Mouse (Mus musculus) heart, embryonic 12.5 days (tissue): ENCODE measurements around the gene Esr2. TPM values are rescaled to one million over a fixed set of nuclear protein-coding genes. Genes with fewer than 3 reads are reported as not detected.
A peak's percentile ranks its signal among the peaks of the same experiment; 100 is the strongest.

Experiments used
- ATAC-seq: fragments of 200-750 bp; cut with Nextera tagmentation; 2 replicates; pipeline ENCODE4 v1.8.0; 2017; ENCODE audit warnings: moderate TSS enrichment, moderate library complexity; ENCODE audit not compliant: insufficient number of reproducible peaks, low FRiP score
- H3K27ac ChIP-seq: fragments of 300-500 bp; sonication (generic); 2 replicates; pipeline ENCODE4 v1.5.1; 2016; ENCODE audit warnings: mild to moderate bottlenecking, moderate library complexity; ENCODE audit not compliant: poor library complexity, severe bottlenecking
- H3K27me3 ChIP-seq: fragments of 300-500 bp; sonication (generic); replicated peaks from 2 replicates; pipeline ENCODE4 v1.6.1; 2016; ENCODE audit warnings: mild to moderate bottlenecking, moderate library complexity
- H3K36me3 ChIP-seq: fragments of 300-500 bp; sonication (generic); 2 replicates; pipeline ENCODE4 v1.6.1; 2016; ENCODE audit warnings: mild to moderate bottlenecking, moderate library complexity
- H3K4me1 ChIP-seq: fragments of 300-500 bp; sonication (generic); replicated peaks from 2 replicates; pipeline ENCODE4 v1.6.1; 2016; ENCODE audit warnings: mild to moderate bottlenecking
- H3K4me2 ChIP-seq: fragments of 300-500 bp; sonication (generic); 2 replicates; pipeline ENCODE4 v1.6.1; 2016; ENCODE audit warnings: mild to moderate bottlenecking, moderate library complexity
- H3K4me3 ChIP-seq: fragments of 300-500 bp; sonication (generic); 2 replicates; pipeline ENCODE4 v1.5.1; 2016; ENCODE audit warnings: mild to moderate bottlenecking
- H3K9ac ChIP-seq: fragments of 300-500 bp; sonication (generic); 2 replicates; pipeline ENCODE4 v1.6.1; 2016; ENCODE audit warnings: mild to moderate bottlenecking, moderate library complexity
- H3K9me3 ChIP-seq: fragments of 300-500 bp; sonication (generic); replicated peaks from 2 replicates; pipeline ENCODE4 v1.6.1; 2016; ENCODE audit warnings: mild to moderate bottlenecking, moderate library complexity
- WGBS: fragments of 180-500 bp; shearing (Covaris S2); methylation state at CpG from one replicate; pipeline ENCODE4 v1.1.7; 2016; 5-methylcytosine and 5-hydroxymethylcytosine counted together
- polyA plus RNA-seq: library from polyadenylated mRNA; unstranded; fragments of >200 nt; fragmentation: Nextera tagmentation; extraction: Ambion mirVana; gene quantifications from 2 replicates; pipeline ENCODE4 v1.2.1, GENCODE M21; 2016

Esr2 gene
- polyA plus RNA-seq, 1 experiment from 2014 or later: 0.36 TPM

- 29% methylated on average over 8 of the region's 8 CpGs for WGBS
- Histone ChIP-seq H3K36me3 (no peaks in the 10 kb centered on the region), H3K9ac (no peak overlapping the region), H3K4me2 (no peak overlapping the region), H3K9me3 (no peaks in the 10 kb centered on the region; the same call in 1 of the 2 replicates), H3K4me1 (no peaks in the 10 kb centered on the region), H3K27ac (no peak overlapping the region), H3K4me3 (no peak overlapping the region), H3K27me3 (no peaks in the 10 kb centered on the region)
- ATAC-seq: no peak
Observed at GRCm38 (mm10) chr12:76187849-76188248, 10.8 kb upstream of the Esr2 start.

- no peaks in the 10 kb centered on the region for H3K4me1 ChIP-seq
- WGBS: 85% methylated on average over 1 of the region's 1 CpGs
- no peak overlapping the region for H3K9ac ChIP-seq
- H3K36me3 ChIP-seq: no peaks in the 10 kb centered on the region
- H3K27ac ChIP-seq: no peak overlapping the region
- ATAC-seq: no peak
- no peak overlapping the region for H3K4me2 ChIP-seq
- H3K4me3 ChIP-seq: no peak overlapping the region
- H3K27me3 ChIP-seq: no peaks in the 10 kb centered on the region
- H3K9me3 ChIP-seq: no peaks in the 10 kb centered on the region; the same call in 1 of the 2 replicates
Observed at GRCm38 (mm10) chr12:76186473-76186872, 9.4 kb upstream of the Esr2 start.

- H3K27me3 ChIP-seq: no peaks in the 10 kb centered on the region
- H3K9me3 ChIP-seq: no peaks in the 10 kb centered on the region; the same call in 1 of the 2 replicates
- ATAC-seq: no peak
- no peaks in the 10 kb centered on the region for H3K36me3 ChIP-seq
- H3K9ac ChIP-seq: no peak overlapping the region
- H3K4me2 ChIP-seq: no peak overlapping the region
- H3K27ac ChIP-seq: no peak overlapping the region
- no peak overlapping the region for H3K4me3 ChIP-seq
- WGBS: 58% methylated on average over 10 of the region's 10 CpGs
- H3K4me1 ChIP-seq: no peaks in the 10 kb centered on the region
Observed at GRCm38 (mm10) chr12:76185167-76185816, 8.2 kb upstream of the Esr2 start.

GRCm38 (mm10) chr12:76184271-76184670 is 7.2 kb upstream of the Esr2 start:
- no peak overlapping the region for H3K4me2 ChIP-seq
- no peaks in the 10 kb centered on the region for H3K4me1 ChIP-seq
- no peaks in the 10 kb centered on the region for H3K36me3 ChIP-seq
- no peak overlapping the region for H3K4me3 ChIP-seq
- H3K9ac ChIP-seq: no peak overlapping the region
- no peak overlapping the region for H3K27ac ChIP-seq
- ATAC-seq: no peak
- WGBS: 38% methylated on average over 6 of the region's 6 CpGs
- H3K27me3 ChIP-seq: no peaks in the 10 kb centered on the region
- no peaks in the 10 kb centered on the region for H3K9me3 ChIP-seq

GRCm38 (mm10) chr12:76182831-76183230 is 5.8 kb upstream of the Esr2 start:
- Histone ChIP-seq H3K9me3 (no peaks in the 10 kb centered on the region), H3K27ac (no peak overlapping the region), H3K4me1 (no peaks in the 10 kb centered on the region), H3K4me3 (no peak overlapping the region), H3K9ac (no peak overlapping the region), H3K27me3 (no peaks in the 10 kb centered on the region), H3K36me3 (no peaks in the 10 kb centered on the region), H3K4me2 (no peak overlapping the region)
- 87% methylated on average over 6 of the region's 6 CpGs for WGBS
- ATAC-seq: no peak

- H3K27me3 ChIP-seq: 0 out of 2 replicates have a peak, but pooled peaks cover under 1% of the 10 kb centered on the region
- H3K4me3 ChIP-seq: no peak overlapping the region
- WGBS: 60% methylated on average over 8 of the region's 8 CpGs
- H3K36me3 ChIP-seq: no peaks in the 10 kb centered on the region
- no peak overlapping the region for H3K4me2 ChIP-seq
- no peak overlapping the region for H3K9ac ChIP-seq
- no peak overlapping the region for H3K27ac ChIP-seq
- no peak for ATAC-seq
- H3K4me1 ChIP-seq: no peaks in the 10 kb centered on the region
- H3K9me3 ChIP-seq: no peaks in the 10 kb centered on the region
Observed at GRCm38 (mm10) chr12:76181471-76181870, 4.4 kb upstream of the Esr2 start.

GRCm38 (mm10) chr12:76180442-76180841 is 3.4 kb upstream of the Esr2 start:
- Histone ChIP-seq H3K27ac (no peak overlapping the region), H3K9me3 (no peaks in the 10 kb centered on the region), H3K27me3 (0 out of 2 replicates have a peak, but pooled peaks cover 4% of the 10 kb centered on the region), H3K4me1 (no peaks in the 10 kb centered on the region), H3K4me3 (no peak overlapping the region), H3K4me2 (no peak overlapping the region), H3K9ac (no peak overlapping the region), H3K36me3 (no peaks in the 10 kb centered on the region)
- 74% methylated on average over 6 of the region's 6 CpGs for WGBS
- ATAC-seq: no peak

- ATAC-seq: no peak
Observed at GRCm38 (mm10) chr12:76179527-76179926, 2.5 kb upstream of the Esr2 start.

GRCm38 (mm10) chr12:76179051-76179450 is 2.0 kb upstream of the Esr2 start:
- Histone ChIP-seq H3K27ac (no peak overlapping the region), H3K27me3 (0 out of 2 replicates have a peak, but pooled peaks cover 4% of the 10 kb centered on the region), H3K4me1 (no peaks in the 10 kb centered on the region), H3K9ac (no peak overlapping the region), H3K36me3 (no peaks in the 10 kb centered on the region), H3K4me3 (no peak overlapping the region), H3K4me2 (no peak overlapping the region), H3K9me3 (no peaks in the 10 kb centered on the region)
- no peak for ATAC-seq
- 74% methylated on average over 5 of the region's 5 CpGs for WGBS

More at GRCm38 (mm10) chr12:76179527-76179926, 2.5 kb upstream of the Esr2 start:
- Histone ChIP-seq H3K27ac (no peak overlapping the region), H3K27me3 (0 out of 2 replicates have a peak, but pooled peaks cover 4% of the 10 kb centered on the region), H3K9ac (no peak overlapping the region), H3K4me2 (no peak overlapping the region), H3K4me1 (no peaks in the 10 kb centered on the region), H3K9me3 (no peaks in the 10 kb centered on the region), H3K4me3 (no peak overlapping the region), H3K36me3 (no peaks in the 10 kb centered on the region)
- WGBS: 52% methylated on average over 4 of the region's 4 CpGs

- no peak overlapping the region for H3K9ac ChIP-seq
- no peak overlapping the region for H3K4me3 ChIP-seq
- H3K27ac ChIP-seq: no peak overlapping the region
- H3K4me2 ChIP-seq: peak overlapping the region; percentile 99
- H3K36me3 ChIP-seq: no peaks in the 10 kb centered on the region
- 0 out of 2 replicates have a peak, but pooled peaks cover 4% of the 10 kb centered on the region for H3K27me3 ChIP-seq
- 41% methylated on average over 15 of the region's 16 CpGs for WGBS
- H3K4me1 ChIP-seq: no peaks in the 10 kb centered on the region
- no peaks in the 10 kb centered on the region for H3K9me3 ChIP-seq
- ATAC-seq: no peak; the same call in 1 of the 2 replicates
Observed at GRCm38 (mm10) chr12:76177864-76178518, 932 bp upstream of the Esr2 start.

GRCm38 (mm10) chr12:76165641-76166040 is 11.4 kb downstream of the Esr2 start:
- WGBS: 41% methylated on average over 5 of the region's 5 CpGs
- Histone ChIP-seq H3K36me3 (no peaks in the 10 kb centered on the region), H3K4me3 (no peak overlapping the region), H3K27me3 (no peaks in the 10 kb centered on the region), H3K27ac (no peak overlapping the region), H3K9ac (no peak overlapping the region), H3K4me2 (no peak overlapping the region), H3K9me3 (no peaks in the 10 kb centered on the region), H3K4me1 (no peaks in the 10 kb centered on the region)
- ATAC-seq: no peak
